Mouse (Mus musculus) urinary bladder, postnatal 25 days (tissue): ENCODE results near the gene Tceanc.

Experiments used
- DNase-seq: peaks from one replicate; pipeline ENCODE4 v3.0.0; 2022; ENCODE audit warnings: low spot score

Gene Tceanc

DNA sequence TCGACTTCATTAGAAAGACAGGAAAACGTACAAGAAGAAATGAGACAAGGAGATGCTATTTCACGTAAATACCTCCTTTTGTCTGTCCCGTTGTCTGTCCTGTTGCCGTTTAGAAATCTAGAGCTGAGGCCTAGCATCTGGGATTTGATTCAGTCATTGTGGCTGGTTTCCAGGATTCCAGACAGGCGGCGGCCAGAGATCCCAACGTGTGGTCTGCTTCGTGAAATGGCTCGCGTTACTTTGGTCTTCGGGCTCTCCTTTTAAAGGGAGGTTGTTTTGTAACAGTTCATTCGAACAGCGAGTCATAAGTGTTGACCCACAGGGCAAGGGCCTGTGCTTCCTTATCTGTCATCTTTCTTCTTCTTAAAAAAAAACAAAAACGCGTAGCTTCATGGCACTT, at the start of gene Tceanc:
Tceanc (minus strand) TSS at position 223 of the 400 bp plus-strand sequence.
- no peak for DNase-seq

DNA sequence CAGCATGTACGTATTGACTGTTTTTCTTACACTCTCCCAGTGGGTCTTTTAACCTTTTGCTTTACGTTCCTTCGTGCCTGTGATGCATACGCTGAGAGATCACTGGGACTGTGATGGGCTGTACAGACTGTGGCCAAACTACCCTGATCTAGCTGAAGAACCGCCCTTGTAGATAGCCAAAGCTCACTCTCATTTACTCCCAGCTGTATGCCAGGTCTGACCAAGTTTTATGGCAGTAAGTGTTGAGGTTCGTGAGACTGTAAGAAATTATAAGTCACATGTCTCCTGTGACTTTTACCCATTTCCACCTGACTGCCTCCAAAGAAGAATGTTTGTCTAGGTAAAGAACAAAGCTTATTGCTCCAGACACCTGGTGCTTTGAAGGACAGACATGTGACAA, 47.6 kb upstream of the Tceanc start:
- no peak for DNase-seq

- no peak for DNase-seq
Measured at GRCm38 (mm10) chrX:166565401-166565800, 47.0 kb upstream of the Tceanc start.

- DNase-seq = no peak
Measured at GRCm38 (mm10) chrX:166564900-166565299, 46.5 kb upstream of the Tceanc start.

DNA sequence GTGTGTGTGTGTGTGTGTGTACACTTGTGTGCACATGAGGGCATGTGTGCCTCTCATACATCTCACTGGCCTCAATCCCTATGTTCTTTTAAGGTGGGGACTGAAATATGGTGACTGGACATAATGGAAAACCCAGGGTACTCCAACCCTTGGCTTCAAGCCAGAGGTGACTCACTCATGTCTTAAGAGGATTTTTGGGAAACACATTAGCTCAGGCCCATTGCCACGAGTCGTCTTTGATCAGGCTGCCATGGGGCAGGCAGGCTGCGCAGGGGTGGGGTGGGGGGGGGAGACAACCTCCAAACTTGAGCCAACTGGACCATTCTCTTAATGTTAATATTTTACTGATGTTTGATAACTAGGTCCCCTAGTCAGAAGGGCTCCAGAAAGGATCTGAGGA, 41.0 kb upstream of the Tceanc start:
- DNase-seq = no peak

GRCm38 (mm10) chrX:166552355-166552754, 34.0 kb upstream of the Tceanc start:
- no peak for DNase-seq

GRCm38 (mm10) chrX:166546495-166546894, 28.1 kb upstream of the Tceanc start:
- DNase-seq = no peak

DNA sequence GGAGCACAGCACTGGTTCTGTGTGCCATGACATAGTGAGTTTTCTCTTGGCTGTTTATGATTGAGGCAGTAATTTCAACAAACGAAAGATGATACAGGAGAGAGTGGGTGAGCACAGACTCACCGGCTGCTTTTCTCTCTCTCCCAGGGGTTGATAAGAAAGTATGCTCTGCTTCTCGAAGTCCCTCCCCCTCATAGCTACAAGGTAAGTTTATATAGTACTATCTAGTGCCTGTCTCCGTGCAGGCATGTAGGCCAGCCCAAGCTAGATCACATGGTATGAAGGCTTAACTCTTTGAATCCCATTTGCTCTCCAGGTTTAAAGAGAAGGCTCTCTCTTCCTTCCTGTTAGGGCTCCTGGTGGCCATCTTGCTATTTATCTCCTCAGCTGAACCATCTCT, 16.8 kb upstream of the Tceanc start:
- DNase-seq = no peak

GRCm38 (mm10) chrX:166533432-166533831, 15.1 kb upstream of the Tceanc start:
- no peak for DNase-seq

DNA sequence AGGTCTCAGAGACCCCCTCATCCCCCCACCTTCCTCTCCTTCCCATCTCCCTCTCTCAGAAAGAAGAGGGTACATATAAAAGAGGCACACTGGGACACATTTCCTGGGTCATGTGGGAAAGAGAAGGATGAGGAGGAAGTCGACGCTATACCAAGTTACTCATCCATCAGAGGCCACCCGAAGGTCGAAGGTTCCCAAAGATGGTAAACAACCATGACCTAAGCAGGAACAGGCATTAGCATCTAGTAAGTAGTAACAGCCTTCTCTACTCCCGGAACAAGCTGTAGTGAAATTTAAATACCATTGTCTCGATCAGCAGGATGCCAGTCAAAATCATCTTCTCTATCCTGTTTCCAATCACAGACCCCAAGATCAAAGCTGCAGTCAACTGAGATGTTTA, 13.3 kb upstream of the Tceanc start:
- DNase-seq = no peak

DNA sequence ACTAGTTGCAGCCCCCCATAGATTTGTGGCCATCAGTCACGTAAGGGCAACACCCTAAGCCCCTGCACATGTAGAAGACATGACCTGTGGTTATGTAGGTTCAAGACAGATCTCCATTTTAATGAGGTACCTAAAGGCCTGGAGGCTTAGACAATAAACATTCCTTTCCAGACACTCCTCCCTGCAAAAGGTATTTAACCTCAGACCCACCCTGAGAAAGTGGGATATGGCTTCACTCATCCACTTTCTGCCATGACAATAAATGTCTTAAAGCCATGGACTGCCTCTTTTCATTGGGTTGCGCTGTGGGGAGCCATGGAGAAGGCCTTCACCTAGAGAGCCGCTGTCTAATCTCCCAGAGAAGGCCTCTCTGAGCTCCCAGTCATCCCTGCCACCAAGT, 9.8 kb upstream of the Tceanc start:
- DNase-seq = no peak

- no peak for DNase-seq
Measured at GRCm38 (mm10) chrX:166525637-166526315, 7.4 kb upstream of the Tceanc start.

- DNase-seq = no peak
Measured at GRCm38 (mm10) chrX:166520782-166521181, 2.4 kb upstream of the Tceanc start.

GRCm38 (mm10) chrX:166516631-166517030, 1.7 kb downstream of the Tceanc start:
- DNase-seq = no peak

GRCm38 (mm10) chrX:166515923-166516322, 2.4 kb downstream of the Tceanc start:
- DNase-seq = no peak

DNA sequence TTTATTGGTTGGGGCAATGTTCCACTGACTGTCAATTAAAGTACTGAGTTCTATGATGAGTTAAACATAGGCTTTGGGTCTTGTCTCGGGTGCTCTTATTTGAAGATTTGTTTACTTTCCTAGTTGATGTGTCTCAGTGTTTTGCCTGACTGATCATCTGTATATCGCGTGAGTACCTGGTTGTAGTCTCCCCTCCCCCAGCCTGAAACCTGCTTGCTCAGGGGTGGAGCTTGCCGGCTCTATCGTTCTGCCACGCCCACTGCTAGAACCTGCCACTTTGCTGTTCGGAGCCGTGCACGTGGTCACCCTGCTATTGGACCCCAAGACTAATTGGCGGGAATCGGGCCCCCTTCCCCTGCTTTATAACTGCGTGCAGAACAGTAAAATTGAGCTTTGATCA, 4.3 kb downstream of the Tceanc start:
- DNase-seq = peak; percentile 7

- DNase-seq = no peak
Measured at GRCm38 (mm10) chrX:166512071-166512470, 6.3 kb downstream of the Tceanc start.

DNA sequence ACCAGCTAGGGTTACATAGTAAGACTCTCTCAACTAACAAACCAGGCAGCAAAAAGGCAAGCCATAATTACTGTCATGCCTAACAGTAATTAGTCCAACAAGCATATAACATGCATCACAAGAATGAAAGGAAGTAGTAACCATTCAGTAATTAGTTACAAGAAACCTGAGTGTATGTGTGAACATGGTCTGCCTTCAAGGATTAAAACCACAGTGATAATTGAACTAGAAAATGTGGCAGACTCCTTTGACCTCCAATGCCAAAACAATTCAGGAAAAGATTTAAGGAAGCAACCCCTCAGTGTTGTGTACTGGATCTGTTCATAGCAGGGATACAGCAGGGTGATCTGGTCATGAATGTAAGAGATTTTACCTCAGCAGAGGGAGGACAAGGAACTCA, 7.3 kb downstream of the Tceanc start:
- DNase-seq = no peak

DNA sequence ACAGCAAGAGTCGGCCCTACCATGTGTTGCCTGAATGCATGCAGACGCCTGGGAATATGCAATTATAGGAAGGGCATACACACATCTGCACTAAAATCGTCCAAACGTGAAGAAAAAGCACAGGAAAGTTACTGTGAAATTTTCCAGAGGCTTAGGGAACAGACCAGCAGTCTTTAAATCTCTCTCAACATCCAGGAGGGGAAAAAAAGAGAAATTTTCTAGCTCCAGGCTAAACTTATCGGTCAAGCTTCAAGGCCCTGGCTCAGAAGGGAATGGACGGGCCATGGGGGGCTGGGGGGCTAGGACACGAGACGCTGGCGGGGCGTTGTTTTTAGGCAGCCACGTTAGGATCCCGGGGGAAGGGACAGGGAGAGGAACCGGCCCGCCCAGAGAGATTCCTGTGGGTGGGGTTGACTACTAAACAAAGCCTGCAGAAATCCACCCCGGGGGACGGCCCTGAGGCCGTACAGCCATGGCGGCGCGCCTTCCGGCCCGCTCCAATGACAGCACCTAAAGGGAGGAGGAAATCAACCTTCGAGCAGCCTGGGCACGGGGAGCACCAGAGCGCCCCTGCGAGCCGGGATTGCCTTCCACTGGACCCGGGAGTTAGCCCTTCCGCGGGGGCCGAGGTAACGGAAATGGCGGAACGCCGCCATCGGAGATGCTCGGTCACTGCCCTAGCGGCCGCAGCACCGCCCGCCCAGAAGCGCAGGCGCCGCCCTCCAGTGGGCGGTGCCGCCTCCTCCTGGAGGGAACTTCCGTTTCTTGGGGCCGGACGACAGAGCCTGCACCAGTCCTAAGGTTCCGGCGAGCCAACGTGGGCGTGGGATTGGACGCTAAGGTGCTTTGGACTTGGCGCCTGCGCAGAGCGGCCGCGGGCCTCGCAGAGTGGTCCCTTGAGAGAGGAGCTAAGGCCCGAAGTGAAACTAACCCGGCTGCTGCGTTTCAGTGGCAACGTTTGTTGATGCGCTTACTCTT, 8.3 kb downstream of the Tceanc start:
- peak; percentile 77 for DNase-seq

DNA sequence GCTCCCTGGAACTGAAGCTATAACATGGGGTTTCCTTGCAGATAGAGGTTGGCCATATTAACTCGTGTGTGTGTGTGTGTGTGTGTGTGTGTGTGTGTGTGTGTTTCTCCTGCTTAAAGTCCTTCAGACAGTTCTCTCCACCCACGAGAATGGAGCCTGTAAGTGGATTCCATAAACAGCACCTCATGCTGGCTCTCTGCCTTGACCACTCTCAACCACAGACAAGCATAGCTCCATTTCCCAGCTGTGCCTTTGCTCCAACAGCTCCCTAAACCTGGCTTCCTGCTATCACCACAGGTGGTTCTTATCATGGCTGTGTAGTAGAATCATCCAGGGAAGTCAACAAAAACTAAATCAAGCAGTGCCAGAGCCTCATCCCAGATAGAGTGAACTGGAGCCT, 13.9 kb downstream of the Tceanc start:
- no peak for DNase-seq

- DNase-seq = no peak
Measured at GRCm38 (mm10) chrX:166499496-166500190, 18.7 kb downstream of the Tceanc start.

- no peak for DNase-seq
Measured at GRCm38 (mm10) chrX:166497771-166498170, 20.6 kb downstream of the Tceanc start.

DNA sequence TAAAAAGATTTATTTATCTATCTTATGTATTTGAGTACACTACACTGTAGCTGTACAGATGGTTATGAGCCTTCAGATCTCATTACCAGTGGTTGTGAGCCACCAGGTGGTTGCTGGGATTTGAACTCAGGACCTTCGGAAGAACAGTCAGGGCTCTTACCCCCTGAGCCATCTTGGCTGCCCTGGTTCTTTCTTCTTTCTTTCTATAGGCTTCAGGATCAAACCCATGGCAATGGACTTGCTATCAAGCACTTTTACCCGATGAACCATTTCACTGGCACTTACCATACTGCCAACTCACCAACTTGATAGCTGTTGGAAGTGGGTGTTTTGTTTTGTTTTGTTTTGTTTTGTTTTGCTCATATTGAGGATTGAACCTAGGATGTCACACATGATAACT, 23.3 kb downstream of the Tceanc start:
- no peak for DNase-seq
